Mouse (Mus musculus) ES-E14 (cell line): ENCODE data around the gene Sycp2. TPM values are rescaled to one million over a fixed set of nuclear protein-coding genes. Genes with fewer than 3 reads are reported as not detected.

Experiments
- DNase-seq: peaks from one replicate; pipeline ENCODE4 v3.0.0-alpha.2; 2013; ENCODE audit warnings: low read depth, low spot score
- H3K27ac ChIP-seq: 2 replicates; pipeline ENCODE4 v1.5.1; 2012; ENCODE audit warnings: low read depth, mild to moderate bottlenecking, low read length, moderate library complexity, mixed read lengths; ENCODE audit not compliant: poor library complexity, insufficient read depth, severe bottlenecking
- H3K36me3 ChIP-seq: 2 replicates; pipeline ENCODE4 v1.6.1; 2012; ENCODE audit warnings: mild to moderate bottlenecking, low read length, moderate library complexity, mixed read lengths; ENCODE audit not compliant: control insufficient read depth, poor library complexity, insufficient read depth, severe bottlenecking
- H3K4me1 ChIP-seq, 2 experiments: fragments of 150-350 bp in 1 of 2; sonication (generic) in 1 of 2; 2 replicates each; pipeline ENCODE4 v1.6.1; 2012; ENCODE audit warnings: low read length in 2 of 2, mild to moderate bottlenecking in 1 of 2, mixed read lengths in 1 of 2; ENCODE audit not compliant: control insufficient read depth in 2 of 2, insufficient read depth in 2 of 2, poor library complexity in 1 of 2
- H3K4me3 ChIP-seq, 2 experiments: fragments of 150-350 bp in 1 of 2; sonication (generic) in 1 of 2; 2 replicates each; pipeline ENCODE4 v1.5.1; 2012; ENCODE audit warnings: low read length in 2 of 2, low read depth in 1 of 2, mild to moderate bottlenecking in 1 of 2, mixed read lengths in 1 of 2; ENCODE audit not compliant: insufficient read depth in 1 of 2, poor library complexity in 1 of 2, severe bottlenecking in 1 of 2
- H3K9ac ChIP-seq: 2 replicates; pipeline ENCODE4 v1.6.1; 2012; ENCODE audit warnings: low read depth, mild to moderate bottlenecking, low read length, mixed read lengths; ENCODE audit not compliant: poor library complexity, insufficient read depth, severe bottlenecking
- H3K9me3 ChIP-seq: fragments of 150-350 bp; sonication (generic); 2 replicates; pipeline ENCODE4 v1.6.1; 2012; ENCODE audit warnings: low read depth, mild to moderate bottlenecking, low read length; ENCODE audit not compliant: control insufficient read depth, insufficient read depth
- CHD2 ChIP-seq: IDR thresholded peaks from 2 replicates; pipeline ENCODE4 v1.6.1; 2014; ENCODE audit warnings: mild to moderate bottlenecking, low read depth, low read length, inconsistent platforms
- HCFC1 ChIP-seq: IDR thresholded peaks from 2 replicates; pipeline ENCODE4 v1.6.1; 2012; ENCODE audit warnings: low read length, inconsistent platforms, borderline replicate concordance; ENCODE audit not compliant: insufficient read depth
- MAFK ChIP-seq: IDR thresholded peaks from 2 replicates; pipeline ENCODE4 v1.6.1; 2014; ENCODE audit warnings: mild to moderate bottlenecking, low read depth, low read length, inconsistent platforms; ENCODE audit not compliant: insufficient read depth
- ZC3H11A ChIP-seq: IDR thresholded peaks from 2 replicates; pipeline ENCODE4 v1.6.1; 2012; ENCODE audit warnings: low read depth, mild to moderate bottlenecking, inconsistent platforms, low read length, borderline replicate concordance
- ZNF384 ChIP-seq: IDR thresholded peaks from 2 replicates; pipeline ENCODE4 v1.6.1; 2012; ENCODE audit warnings: low read depth, low read length, inconsistent platforms
- in situ Hi-C, 2 experiments: fragments of 600-800 bp; cut with MboI; formaldehyde crosslinking; loops; one replicate each; pipeline ENCODE4 v1.15.1; 2025; ENCODE audit warnings: low sequenced_read_pairs in 2 of 2, inconsistent platforms in 1 of 2; ENCODE audit not compliant: unreplicated experiment in 2 of 2
- total RNA-seq: library from RNA; depleted of rRNA; stranded (reverse); fragments of 300-350 nt; gene quantifications from 2 replicates; pipeline ENCODE4 v1.2.3, GENCODE M21; 2012

Sycp2 gene
- total RNA-seq, 1 experiment, result 1.4 TPM

- Histone ChIP-seq H3K4me3 (no peak overlapping the region), H3K9me3 (no peaks in the 10 kb centered on the region), H3K36me3 (no peaks in the 10 kb centered on the region), H3K9ac (no peak overlapping the region), H3K27ac (no peak overlapping the region), H3K4me1 (no peaks in the 10 kb centered on the region)
- DNase-seq, result no peak
- in situ Hi-C loops, result no loop called here
- TF ChIP-seq CHD2 (no peak), ZNF384 (no peak), ZC3H11A (no peak), MAFK (no peak), HCFC1 (no peak)
Observed at GRCm38 (mm10) chr2:178423223-178423622, 15.7 kb upstream of the Sycp2 start.

- TF ChIP-seq ZNF384 (no peak), ZC3H11A (no peak), MAFK (no peak), HCFC1 (no peak), CHD2 (no peak)
Observed at GRCm38 (mm10) chr2:178422186-178422585, 14.7 kb upstream of the Sycp2 start.

GRCm38 (mm10) chr2:178421603-178422002 lies 14.1 kb upstream of the Sycp2 start:
- TF ChIP-seq ZNF384 (no peak), MAFK (no peak), CHD2 (no peak), HCFC1 (no peak), ZC3H11A (no peak)
- DNase-seq, result no peak
- no peaks in the 10 kb centered on the region for H3K36me3 ChIP-seq
- H3K27ac ChIP-seq, result no peak overlapping the region
- in situ Hi-C loops, result no loop called here
- peaks cover 0 to 2% of the 10 kb centered on the region in 2 experiments; a peak in 1 of 4 replicates for H3K4me1 ChIP-seq
- no peaks in the 10 kb centered on the region for H3K9me3 ChIP-seq
- H3K4me3 ChIP-seq, result no peak overlapping the region
- no peak overlapping the region for H3K9ac ChIP-seq

More at GRCm38 (mm10) chr2:178422186-178422585, 14.7 kb upstream of the Sycp2 start:
- in situ Hi-C loops, result no loop called here
- H3K4me1 ChIP-seq, result no peaks in the 10 kb centered on the region
- no peak overlapping the region for H3K9ac ChIP-seq
- H3K27ac ChIP-seq, result no peak overlapping the region
- H3K36me3 ChIP-seq, result no peaks in the 10 kb centered on the region
- no peak overlapping the region for H3K4me3 ChIP-seq
- no peaks in the 10 kb centered on the region for H3K9me3 ChIP-seq
- DNase-seq, result no peak

GRCm38 (mm10) chr2:178420576-178420975 lies 13.1 kb upstream of the Sycp2 start:
- no peaks in the 10 kb centered on the region for H3K36me3 ChIP-seq
- H3K27ac ChIP-seq, result no peak overlapping the region
- H3K4me3 ChIP-seq, result no peak overlapping the region
- no peak overlapping the region for H3K9ac ChIP-seq
- in situ Hi-C loops, result no loop called here
- no peaks in the 10 kb centered on the region for H3K9me3 ChIP-seq
- peaks cover 0 to 2% of the 10 kb centered on the region in 2 experiments; a peak in 1 of 4 replicates for H3K4me1 ChIP-seq
- TF ChIP-seq ZNF384 (no peak), CHD2 (no peak), HCFC1 (no peak), MAFK (no peak), ZC3H11A (no peak)
- no peak for DNase-seq

- Histone ChIP-seq H3K36me3 (no peaks in the 10 kb centered on the region), H3K9ac (no peak overlapping the region), H3K9me3 (no peaks in the 10 kb centered on the region), H3K4me3 (no peak overlapping the region), H3K27ac (no peak overlapping the region), H3K4me1 (peaks cover 3 to 4% of the 10 kb centered on the region in 2 experiments; a peak in 3 of 4 replicates)
- TF ChIP-seq CHD2 (no peak), MAFK (no peak)
- in situ Hi-C loops, result no loop called here
- DNase-seq, result no peak
Observed at GRCm38 (mm10) chr2:178416970-178417369, 9.5 kb upstream of the Sycp2 start.
